Mouse (Mus musculus) testis, adult 2 months (tissue): Measurements from ENCODE around the gene Prmt7.
A peak's percentile ranks its signal among the peaks of the same experiment; 100 is the strongest.

Source experiments
- CTCF ChIP-seq: fragments of 200-500 bp; IDR thresholded peaks from 2 replicates; pipeline ENCODE4 v1.5.1; 2012; ENCODE audit warnings: low read depth, mild to moderate bottlenecking, inconsistent platforms, low read length, moderate library complexity; ENCODE audit not compliant: control insufficient read depth, insufficient read depth, insufficient replicate concordance
- POLR2A ChIP-seq: fragments of 200-500 bp; IDR thresholded peaks from 2 replicates; pipeline ENCODE4 v1.6.1; 2012; ENCODE audit warnings: low read depth, mild to moderate bottlenecking, inconsistent platforms, low read length, moderate library complexity; ENCODE audit not compliant: control insufficient read depth

- TF ChIP-seq CTCF (no peak), POLR2A (peak; percentile 12; the same call in 1 of the 2 replicates)
Observed at GRCm38 (mm10) chr8:106169017-106169933, 41.5 kb upstream of the Prmt7 start.
